Mouse (Mus musculus) kidney, adult 8-10 months (tissue): Measurements from ENCODE around the gene Sorbs2.

ENCODE experiments used
- DNase-seq, 2 experiments: peaks; one replicate each; pipeline ENCODE4 v3.0.0; 2022

The Sorbs2 gene

DNA sequence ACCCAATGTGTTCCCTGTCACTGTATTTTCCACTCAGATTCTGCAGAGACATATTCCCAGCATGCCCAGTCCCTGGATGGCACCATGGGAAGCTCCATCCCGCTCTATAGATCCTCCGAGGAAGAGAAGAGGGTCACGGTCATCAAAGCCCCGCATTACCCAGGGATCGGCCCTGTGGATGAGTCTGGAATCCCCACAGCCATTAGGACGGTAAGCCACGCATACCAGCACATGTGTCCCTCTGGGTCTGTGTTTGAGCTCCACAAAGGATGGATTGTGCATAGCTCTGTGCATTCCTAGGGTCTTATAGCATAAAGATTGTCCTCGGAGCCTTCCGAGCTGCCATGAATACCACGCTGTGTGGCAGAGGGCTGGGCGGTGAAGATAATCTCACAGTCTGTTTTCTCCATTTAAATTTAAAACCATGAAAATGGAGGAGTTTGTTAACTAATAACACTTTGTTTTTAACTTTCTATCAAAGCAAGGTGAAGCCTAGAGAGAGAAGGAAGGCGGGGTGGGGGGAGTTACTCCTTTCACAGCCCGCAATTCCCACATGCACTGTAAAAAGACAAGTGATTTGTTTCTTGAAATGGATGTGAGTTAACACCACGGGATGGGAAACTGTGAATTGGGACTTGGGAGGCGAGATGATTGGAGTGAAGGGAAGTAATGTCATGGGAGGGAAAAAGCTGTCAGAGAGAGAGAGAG, 255.5 kb downstream of the Sorbs2 start:
- DNase-seq: no peak

DNA sequence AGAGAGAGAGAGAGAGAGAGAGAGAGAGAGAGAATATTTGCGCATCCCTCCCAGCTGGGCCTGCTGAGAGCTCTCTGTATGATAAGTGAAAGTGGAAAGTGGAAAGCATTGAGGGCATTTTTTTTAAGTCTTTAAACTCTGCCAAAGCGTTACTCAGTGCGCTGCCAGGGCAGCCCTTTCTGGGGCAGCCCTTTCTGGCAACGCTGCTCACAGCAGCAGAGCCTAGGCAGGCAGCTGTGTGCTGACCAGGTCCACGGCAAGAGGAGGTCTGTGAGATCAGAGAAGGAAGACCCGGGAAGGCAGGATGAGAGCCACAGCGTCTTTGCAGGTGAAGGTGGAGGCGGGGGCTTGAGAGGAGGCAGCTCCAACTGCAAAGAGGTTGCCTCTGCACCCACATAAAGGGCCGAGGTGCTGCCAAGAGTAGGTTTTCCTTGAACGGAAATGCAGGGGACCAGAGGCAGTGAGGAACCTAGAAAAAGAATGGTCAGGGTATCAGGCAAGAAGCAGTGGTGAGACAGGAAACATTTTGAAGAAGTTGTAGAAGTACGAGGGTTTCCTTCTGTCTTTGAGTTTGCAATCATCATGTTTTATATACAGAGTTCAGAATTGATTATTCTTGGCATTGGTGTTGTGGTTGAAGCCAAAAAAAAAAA, 256.2 kb downstream of the Sorbs2 start:
- no peak for DNase-seq

DNA sequence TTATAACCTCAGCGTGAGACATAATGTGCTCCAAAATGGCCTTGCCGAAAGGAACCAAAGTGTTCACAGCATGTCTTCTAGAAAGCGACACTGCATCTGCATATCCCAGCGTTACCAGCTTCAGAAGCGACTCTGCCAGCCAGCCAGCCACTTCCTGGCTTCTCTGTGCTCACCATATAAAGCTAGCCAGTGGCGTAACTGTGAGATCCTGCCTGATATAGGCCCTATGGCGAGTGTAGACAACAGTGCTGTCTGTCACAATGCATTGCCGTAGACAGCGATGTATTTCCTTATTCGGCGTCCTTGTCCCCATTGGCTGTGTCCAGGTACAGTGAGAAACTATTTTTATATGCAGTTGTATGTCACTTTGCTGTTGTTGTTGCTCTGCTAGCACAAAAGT, 258.6 kb downstream of the Sorbs2 start:
- DNase-seq: no peak

DNA sequence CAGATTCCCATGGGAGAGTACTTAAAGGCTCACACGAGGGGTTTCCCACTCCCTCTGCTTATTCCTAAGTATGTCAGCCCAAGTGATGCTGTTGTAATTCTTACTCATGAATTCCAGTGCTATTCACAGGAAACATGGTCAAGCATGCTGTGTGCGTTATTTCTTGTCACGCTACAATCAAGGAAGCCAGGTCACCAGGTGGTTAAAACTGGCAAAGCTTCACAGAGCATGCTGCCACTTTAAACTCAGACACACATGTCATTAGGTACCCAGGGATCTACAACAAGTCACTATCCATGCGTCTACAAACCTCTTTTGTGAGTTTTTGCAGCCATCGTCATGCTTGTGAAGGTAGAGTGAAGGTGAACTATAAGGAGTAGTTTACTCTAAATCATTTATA, 267.3 kb downstream of the Sorbs2 start:
- no peak for DNase-seq

DNA sequence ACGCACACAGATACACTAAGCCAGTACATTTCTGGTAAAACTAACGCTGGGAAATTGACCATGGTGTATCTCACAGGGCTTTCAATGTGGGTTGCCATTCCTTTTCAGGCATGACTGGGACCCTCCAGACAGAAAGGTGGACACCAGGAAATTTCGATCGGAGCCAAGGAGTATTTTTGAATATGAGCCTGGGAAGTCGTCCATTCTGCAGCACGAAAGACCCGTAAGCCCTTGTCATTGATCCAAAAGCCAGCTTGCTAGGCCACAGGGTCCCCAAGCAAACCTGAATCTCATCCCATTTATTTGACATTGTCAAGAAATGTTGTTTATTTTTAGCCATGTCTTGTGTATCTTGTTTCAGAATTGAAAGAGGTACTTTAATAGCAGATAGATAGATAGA, 267.9 kb downstream of the Sorbs2 start:
- no peak for DNase-seq

DNA sequence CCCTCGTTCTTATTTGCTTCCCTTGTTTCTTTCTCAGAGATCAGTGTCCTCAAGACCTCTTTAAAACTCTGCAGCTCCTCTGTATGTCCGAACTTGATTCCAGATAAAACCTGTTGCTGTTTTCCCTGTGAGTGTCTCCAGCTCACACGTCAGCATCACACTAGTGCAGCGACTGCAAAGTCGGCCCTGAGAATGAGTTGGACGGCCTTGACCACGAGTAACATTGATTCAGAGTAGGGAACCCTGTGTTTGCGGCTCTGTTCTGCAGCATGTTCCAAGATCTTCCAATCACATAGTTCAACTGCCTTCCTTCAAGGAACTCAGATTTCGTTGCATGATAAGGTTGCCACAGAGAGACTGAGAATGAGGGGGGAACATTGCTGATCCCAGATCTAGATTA, 268.8 kb downstream of the Sorbs2 start:
- DNase-seq: no peak

DNA sequence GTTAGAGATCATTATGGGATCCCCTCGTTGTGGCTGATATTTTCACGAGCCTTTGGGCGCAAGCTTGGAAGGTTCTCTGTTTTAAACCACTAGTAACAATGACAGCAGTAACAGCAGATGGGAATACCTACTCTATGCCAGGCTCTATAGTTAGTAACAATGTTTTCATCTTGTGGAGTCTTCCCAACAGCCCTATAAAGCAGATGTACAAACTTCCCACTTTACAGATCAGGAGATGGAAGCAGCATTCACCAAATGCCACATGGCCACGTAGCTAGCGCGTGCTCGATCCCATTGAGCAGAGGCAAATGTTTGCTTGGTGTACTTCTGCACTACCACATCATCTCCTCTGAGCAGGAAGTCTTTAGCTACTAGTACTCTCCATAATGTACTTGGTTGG, 269.4 kb downstream of the Sorbs2 start:
- no peak for DNase-seq

DNA sequence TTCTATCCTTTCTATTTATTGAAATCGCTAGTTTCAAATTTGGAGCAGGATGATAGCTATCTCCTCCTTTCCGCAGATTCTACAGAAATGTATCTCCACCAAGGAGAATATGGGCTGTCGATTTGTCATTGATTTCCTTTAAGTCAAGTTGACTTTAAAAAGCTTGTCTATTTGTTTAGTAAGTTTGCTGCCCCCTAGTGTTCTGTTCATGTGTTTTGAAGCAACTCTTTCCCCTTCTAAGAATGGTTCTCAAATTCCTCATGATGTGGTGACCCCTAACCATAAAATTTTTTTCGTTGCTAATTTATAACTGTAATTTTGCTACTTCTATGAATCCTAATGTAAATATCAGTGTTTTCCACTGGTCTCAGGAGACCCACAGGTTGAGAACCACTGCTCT, 273.0 kb downstream of the Sorbs2 start:
- DNase-seq: peak; percentile 5 to 47

DNA sequence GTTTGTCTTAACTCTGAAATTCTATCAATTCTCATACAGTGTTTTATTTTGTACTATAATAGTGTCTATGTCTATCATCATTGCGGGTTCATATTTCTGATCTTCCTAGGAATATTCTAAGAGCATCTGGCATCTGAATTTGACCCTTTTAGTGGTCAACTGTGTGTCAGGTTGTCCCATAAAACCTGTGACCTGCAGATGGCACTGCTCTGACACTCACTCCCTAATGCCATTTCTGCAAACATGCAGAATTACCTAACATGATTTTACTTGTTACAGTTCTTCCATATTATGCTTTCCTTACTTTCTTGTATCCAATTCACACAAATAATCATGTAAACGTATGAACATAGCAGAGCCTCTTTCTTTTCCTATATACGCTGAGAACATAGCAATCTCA, 281.0 kb downstream of the Sorbs2 start:
- DNase-seq: no peak

DNA sequence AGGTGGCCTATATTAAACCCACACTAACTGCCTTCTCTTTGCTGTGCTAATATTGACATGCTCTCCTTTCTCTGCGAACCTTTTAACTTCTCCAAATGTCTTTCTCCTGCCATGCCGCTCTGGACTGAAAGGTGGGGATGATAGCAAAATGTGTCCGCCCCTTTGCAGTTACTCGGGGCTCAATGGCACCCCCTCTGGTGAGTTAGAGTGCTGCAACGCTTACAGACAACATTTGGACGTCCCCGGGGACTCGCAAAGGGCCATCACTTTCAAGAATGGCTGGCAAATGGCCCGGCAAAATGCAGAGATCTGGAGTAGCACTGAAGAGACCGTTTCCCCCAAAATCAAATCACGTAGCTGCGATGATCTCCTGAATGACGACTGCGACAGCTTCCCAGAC, 287.3 kb downstream of the Sorbs2 start:
- DNase-seq: no peak

DNA sequence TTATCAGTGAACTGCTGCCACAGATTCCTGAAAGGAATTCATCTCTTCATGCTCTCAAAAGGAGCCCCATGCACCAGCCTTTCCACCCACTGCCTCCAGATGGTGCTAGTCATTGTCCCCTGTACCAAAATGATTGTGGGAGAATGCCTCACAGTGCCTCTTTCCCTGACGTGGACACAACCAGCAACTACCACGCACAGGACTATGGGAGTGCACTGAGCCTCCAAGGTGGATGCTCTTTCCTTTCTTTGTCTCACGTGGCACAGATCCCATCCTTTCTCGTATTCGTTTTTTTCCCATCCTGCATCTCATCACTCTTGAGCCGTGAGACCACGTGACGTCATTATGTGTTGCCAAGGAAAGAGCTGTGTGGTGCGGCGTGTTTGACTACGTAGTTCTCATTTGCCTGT, 288.7 kb downstream of the Sorbs2 start:
- DNase-seq: peak; percentile 11 to 28

DNA sequence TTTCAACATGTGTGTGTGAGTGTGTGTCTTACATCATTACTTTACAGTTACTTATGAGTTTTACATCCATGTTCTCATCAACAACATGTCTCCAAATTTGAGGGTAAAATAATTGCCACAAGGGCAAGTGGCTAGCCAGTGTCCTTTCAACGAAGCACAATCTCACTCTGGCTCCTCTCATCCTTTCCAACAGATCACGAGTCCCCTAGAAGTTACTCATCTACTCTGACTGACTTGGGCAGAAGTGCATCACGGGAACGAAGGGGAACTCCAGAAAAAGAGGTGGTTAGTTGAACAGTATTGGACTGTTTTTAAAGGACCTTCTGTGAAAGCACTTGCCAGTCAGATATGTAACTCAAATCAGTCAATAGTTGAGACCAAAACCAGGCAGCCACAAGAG, 291.9 kb downstream of the Sorbs2 start:
- DNase-seq: no peak

DNA sequence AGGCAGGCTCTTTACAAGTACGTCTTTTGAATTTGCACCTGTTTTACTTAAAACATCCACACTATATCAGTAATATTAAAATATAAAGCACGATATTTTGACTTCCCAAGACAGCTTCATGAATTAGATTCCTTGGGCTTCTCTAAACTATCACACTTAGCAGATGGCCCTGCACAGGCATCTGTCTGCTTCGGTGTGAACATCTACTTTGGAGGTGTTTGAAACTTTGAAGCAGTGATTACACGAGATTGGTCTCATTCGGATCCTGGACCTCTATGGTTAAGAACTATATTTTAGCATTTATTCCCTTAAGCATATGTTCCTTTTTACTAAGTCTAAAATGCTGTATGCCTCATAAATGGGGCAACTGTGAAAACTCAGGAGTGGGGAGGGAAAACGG, 301.0 kb downstream of the Sorbs2 start:
- no peak for DNase-seq

DNA sequence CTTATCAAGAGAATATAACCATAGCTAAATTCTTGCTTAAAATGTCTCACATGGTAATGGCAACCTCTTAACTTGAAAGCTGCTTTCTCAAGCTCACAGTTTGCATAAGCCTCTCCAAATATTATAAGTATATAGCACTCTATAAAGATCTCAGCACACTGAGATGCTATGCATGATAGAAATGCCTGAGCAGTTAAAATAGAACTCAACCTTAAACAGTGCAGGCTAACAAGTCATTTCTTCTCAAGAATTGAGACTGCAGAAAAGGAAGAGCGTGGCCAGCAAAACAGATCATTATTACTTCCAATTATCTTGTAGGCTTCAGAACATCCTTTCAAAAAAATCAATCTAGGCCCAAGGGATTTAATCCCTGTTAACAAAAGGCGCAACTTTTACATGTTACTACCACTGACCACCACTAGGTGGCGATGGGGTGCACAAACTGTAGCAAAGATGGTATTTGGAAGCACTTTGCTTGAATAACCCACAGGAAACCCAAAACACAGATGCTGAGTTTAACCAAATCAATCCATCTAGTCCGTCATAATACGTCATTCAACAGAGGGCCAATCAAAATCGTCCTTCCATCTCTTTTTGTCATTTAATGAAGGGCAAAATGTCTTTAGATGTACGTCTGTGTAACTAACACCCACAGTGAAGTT, 309.3 kb downstream of the Sorbs2 start:
- DNase-seq: peak; percentile 4 to 53

DNA sequence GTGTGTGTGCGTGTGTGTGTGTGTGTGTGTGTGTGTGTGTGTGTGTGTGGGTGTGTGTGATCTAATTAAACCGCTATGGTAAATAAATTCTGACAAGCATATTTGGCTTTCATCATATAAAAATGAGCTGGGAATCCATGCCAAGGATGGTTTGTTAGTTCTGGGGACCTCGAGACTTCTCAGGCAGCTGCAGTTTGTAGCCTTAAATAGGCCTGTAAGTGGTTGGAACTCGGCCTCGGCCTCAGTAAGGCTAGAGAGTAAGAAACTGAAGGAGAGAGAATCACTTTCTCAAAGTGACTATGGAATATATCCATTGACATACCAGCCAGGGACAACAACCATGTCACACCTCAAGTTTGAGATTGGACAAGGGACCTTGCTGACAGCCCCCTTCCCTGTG, 314.1 kb downstream of the Sorbs2 start:
- no peak for DNase-seq

DNA sequence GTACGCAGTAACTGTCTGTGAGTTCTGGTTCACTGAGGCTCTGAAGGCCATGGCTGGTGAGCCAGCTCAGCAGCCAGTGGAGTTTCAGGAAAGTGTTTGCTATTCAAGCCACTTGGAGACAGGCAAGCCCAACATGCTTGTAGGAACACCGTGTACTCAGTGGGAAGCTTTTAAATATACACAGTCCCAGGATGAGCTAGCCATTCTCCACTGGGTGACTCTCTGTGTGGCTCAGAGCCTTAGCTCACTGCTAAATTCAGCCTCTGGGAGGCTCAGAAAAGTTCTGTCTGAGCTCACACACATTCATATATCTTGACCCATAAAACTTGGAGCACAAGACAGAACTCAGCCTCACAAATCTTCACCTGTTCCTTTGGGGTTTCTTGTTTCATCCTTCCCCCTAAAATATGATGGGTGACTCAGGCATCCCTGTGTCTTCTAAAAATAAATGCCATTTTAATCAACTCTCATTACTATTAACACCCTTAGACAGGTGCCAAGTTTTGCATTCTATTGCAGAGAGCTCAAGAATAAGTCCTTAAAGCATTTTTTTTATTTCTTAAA, 322.5 kb downstream of the Sorbs2 start:
- no peak for DNase-seq

DNA sequence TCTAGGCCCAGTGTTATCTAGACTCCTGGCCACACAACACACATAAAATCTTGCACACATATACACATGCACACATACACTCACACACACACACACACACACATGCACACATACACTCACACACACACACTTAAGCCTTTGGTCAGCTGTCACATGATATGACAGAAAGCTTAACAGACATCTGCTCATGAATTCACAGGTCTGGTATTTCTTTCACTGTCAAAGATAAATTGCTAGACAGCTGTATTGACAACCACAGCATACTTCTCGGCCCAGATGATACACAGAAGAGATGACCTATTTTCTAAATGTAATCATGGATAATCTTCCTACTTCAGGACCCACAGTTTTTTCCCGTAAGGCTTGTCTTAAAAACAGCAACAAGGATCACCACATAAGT, 326.3 kb downstream of the Sorbs2 start:
- DNase-seq: no peak

DNA sequence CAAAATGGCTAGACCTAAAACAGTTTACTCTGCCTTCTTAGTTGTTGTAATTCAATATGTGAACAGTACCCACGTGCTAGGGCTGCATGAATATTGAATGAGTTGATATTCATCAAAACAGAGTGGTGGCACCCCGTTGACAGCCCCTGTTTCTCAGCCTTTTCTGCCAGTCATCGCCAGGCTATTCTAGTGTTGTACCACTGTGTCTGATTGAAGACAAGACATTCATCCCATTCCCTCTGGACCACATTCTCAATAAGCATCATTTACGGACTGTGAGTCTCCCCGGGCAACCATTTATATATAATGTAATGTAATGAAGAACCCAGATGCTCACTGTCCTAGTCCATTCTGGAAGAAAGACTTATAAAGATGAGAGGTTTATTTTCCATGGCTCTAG, 335.7 kb downstream of the Sorbs2 start:
- DNase-seq: no peak

DNA sequence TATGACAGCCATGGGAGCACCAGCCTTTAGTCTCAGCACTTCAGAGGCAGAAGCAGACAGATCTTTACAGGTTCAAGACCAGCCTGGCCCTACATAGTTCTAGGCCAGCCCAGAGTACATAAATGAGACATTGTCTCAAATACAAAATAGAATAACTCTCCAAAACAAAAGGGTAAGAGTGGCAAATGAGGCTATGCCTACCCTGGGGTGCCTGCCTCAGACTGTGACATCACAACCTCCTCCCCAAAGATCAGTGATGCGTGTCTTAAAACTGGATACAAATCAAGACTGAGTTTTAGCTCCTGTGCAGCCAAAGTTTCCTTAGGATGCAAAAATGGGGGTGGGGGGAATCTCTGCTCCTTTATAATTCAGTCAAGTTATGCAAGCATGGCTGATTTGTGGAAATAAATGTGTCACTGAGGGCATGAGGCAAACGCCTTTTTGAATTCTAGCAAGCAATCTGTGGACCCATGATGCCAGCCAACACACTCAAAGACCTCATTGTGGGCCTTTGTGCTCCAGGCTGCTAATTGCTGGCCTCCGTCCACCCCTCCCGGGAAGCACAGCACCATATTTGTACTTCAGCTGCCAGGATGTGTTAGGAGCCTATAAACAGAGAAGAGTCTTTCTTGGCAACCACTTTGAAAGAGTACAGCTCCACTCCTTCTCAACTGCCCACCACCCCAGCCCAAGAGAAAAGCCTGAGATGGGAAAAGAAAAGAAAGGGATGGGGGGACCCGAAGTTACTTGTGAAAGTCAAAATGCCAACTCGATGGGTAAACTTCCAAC, 336.7 kb downstream of the Sorbs2 start:
- no peak for DNase-seq

DNA sequence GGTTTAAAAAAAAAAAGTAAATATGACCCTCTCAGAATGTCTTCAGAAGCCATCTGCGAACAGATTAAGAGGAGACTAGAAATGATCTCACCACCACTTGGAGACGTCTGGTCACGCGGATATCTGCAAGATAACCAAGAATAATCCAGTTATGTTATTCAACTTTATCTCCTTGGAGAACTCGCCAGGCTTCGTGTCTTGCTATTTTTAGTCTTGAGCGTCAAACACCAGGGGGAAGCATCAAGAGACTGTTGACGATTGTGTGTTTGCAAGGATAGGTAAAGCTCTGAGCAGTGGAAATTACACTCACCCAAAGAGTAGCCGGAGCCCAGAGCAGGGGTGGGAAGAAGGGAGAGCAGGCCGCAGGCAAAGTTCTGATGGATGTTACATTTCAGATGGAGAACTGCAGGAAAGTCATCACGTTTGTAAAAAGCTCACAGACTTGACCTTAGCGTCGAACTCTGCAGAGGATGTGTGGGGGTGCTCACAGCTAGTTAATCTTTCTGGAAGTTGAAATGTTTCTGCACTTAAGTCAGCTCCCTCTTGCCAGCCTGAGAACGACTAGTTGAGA, 337.4 kb downstream of the Sorbs2 start:
- DNase-seq: peak in 1 of 2 experiments; percentile 1

DNA sequence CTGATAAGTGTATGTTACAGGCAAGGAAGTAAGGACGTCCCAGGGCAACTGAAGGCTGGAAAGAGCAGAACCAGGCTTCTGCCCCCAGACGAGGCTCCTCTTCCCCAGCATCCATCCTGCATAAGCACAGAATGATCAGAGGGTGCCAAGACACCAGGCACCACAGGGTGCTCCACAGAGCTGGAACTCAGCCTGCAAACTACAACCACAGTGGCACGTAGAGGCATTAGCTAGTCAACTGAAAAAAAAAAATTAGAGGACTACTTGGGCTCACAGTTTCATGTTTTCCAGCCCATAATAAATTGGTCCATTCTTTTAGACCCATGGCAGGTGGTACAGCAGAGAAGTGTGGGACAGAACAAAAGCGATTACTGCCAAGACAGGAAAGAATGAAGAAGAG, 338.3 kb downstream of the Sorbs2 start:
- DNase-seq: no peak

DNA sequence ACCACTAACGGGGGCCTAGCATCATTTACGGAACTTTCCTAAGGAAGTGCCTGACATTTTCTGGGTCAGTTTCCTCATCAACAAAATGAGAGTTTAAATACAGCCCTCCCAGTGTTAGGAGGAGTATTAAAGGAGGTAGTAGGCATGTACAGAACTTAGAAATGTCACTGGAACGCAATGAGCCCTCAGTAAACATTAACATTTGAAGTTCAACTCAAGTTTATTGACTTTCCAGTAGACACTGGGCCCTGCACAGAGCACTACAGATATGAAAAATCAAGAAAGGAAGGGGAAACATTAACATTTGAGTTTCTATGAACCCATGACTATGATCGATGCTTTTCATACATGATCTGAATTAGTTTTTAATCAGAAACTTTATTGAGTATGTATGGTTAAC, 347.5 kb downstream of the Sorbs2 start:
- DNase-seq: no peak

DNA sequence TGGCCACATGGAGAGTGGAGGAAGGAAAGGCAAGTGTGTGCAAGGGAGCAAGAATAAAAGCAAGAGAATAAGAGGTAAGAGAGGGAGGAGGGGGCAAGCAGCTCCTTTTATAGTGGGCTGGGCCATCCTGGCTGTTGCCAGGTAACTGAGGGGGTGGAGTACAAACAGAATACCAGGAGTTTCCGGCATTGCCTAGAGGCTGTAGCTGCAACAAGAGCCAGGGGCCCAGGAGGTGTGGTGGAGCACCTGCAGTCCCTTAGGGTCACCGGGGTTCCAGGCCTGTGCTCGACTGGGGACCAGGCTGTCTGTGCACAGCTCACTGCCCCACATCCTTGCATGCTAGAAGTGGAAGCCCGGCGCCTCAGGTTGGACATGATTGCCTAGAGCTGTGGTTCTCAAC, 350.1 kb downstream of the Sorbs2 start:
- DNase-seq: no peak
